Mouse (Mus musculus) liver, embryonic 12.5 days (tissue): Measurements from ENCODE around the gene Agtr2. TPM values are rescaled to one million over a fixed set of nuclear protein-coding genes. Genes with fewer than 3 reads are reported as not detected.
"Not testable (repeated sequence)": the region's sequence is repeated elsewhere in the genome, so short reads cannot be mapped to it uniquely, and the experiment has no call there.

Experiments
- ATAC-seq: fragments of 200-750 bp; cut with Nextera tagmentation; 2 replicates; pipeline ENCODE4 v1.8.0; 2017; ENCODE audit warnings: moderate number of reproducible peaks, mild to moderate bottlenecking, moderate library complexity
- H3K27ac ChIP-seq: fragments of 300-500 bp; sonication (generic); 2 replicates; pipeline ENCODE4 v1.5.1; 2016; ENCODE audit warnings: mild to moderate bottlenecking
- H3K27me3 ChIP-seq: fragments of 300-500 bp; sonication (generic); replicated peaks from 2 replicates; pipeline ENCODE4 v1.6.1; 2016; ENCODE audit warnings: mild to moderate bottlenecking, moderate library complexity
- H3K36me3 ChIP-seq: fragments of 300-500 bp; sonication (generic); 2 replicates; pipeline ENCODE4 v1.6.1; 2016; ENCODE audit warnings: mild to moderate bottlenecking, moderate library complexity
- H3K4me1 ChIP-seq: fragments of 300-500 bp; sonication (generic); 2 replicates; pipeline ENCODE4 v1.6.1; 2016
- H3K4me2 ChIP-seq: fragments of 300-500 bp; sonication (generic); 2 replicates; pipeline ENCODE4 v1.6.1; 2016; ENCODE audit warnings: mild to moderate bottlenecking, moderate library complexity
- H3K4me3 ChIP-seq: fragments of 300-500 bp; sonication (generic); 2 replicates; pipeline ENCODE4 v1.5.1; 2016; ENCODE audit warnings: mild to moderate bottlenecking, moderate library complexity
- H3K9ac ChIP-seq: fragments of 300-500 bp; sonication (generic); 2 replicates; pipeline ENCODE4 v1.6.1; 2016; ENCODE audit warnings: mild to moderate bottlenecking, moderate library complexity
- H3K9me3 ChIP-seq: fragments of 300-500 bp; sonication (generic); replicated peaks from 2 replicates; pipeline ENCODE4 v1.6.1; 2016; ENCODE audit warnings: mild to moderate bottlenecking, moderate library complexity
- WGBS: fragments of 180-500 bp; shearing (Covaris S2); methylation state at CpG from one replicate; pipeline ENCODE4 v1.1.7; 2016; ENCODE audit not compliant: insufficient replicate concordance; 5-methylcytosine and 5-hydroxymethylcytosine counted together
- polyA plus RNA-seq: library from polyadenylated mRNA; unstranded; fragments of >200 nt; fragmentation: Nextera tagmentation; extraction: Ambion mirVana; gene quantifications from 2 replicates; pipeline ENCODE4 v1.2.1, GENCODE M21; 2016

Gene Agtr2
- polyA plus RNA-seq: 0.11 and 0.35 TPM in 2 replicates

GRCm38 (mm10) chrX:21484414-21484813, at the start of gene Agtr2:
TSS of gene Agtr2 (plus strand) at chrX:21484544.
- Histone ChIP-seq H3K4me1 (no peaks in the 10 kb centered on the region), H3K27me3 (no peaks in the 10 kb centered on the region), H3K9me3 (no peaks in the 10 kb centered on the region), H3K4me3 (no peak within 1 kb of the TSS), H3K27ac (no peak within 1 kb of the TSS), H3K4me2 (no peak within 1 kb of the TSS), H3K9ac (no peak within 1 kb of the TSS), H3K36me3 (no peaks in the 10 kb centered on the region)
- WGBS: 59% methylated on average over 5 of the region's 5 CpGs
- no peak for ATAC-seq

- no peak for ATAC-seq
- no peaks in the 10 kb centered on the region for H3K27me3 ChIP-seq
- no peaks in the 10 kb centered on the region for H3K4me1 ChIP-seq
- no peaks in the 10 kb centered on the region for H3K36me3 ChIP-seq
- H3K9me3 ChIP-seq: no peaks in the 10 kb centered on the region
- 44% methylated on average over 3 of the region's 3 CpGs for WGBS
- no peak overlapping the region for H3K9ac ChIP-seq
- no peak overlapping the region for H3K27ac ChIP-seq
- no peak overlapping the region for H3K4me3 ChIP-seq
- no peak overlapping the region for H3K4me2 ChIP-seq
These were observed 31.8 kb upstream of the Agtr2 start for GRCm38 (mm10) chrX:21452519-21452918.

- Histone ChIP-seq H3K27ac (no peak overlapping the region), H3K4me3 (no peak overlapping the region), H3K27me3 (no peaks in the 10 kb centered on the region), H3K4me1 (no peaks in the 10 kb centered on the region), H3K4me2 (no peak overlapping the region), H3K9me3 (no peaks in the 10 kb centered on the region), H3K36me3 (no peaks in the 10 kb centered on the region), H3K9ac (no peak overlapping the region)
- WGBS: 43% methylated on average over 2 of the region's 2 CpGs
- no peak for ATAC-seq
These were observed 3.8 kb downstream of the Agtr2 start for GRCm38 (mm10) chrX:21488111-21488510.

GRCm38 (mm10) chrX:21500242-21500641, 15.9 kb downstream of the Agtr2 start:
- Histone ChIP-seq H3K4me1 (no peaks in the 10 kb centered on the region), H3K27me3 (no peaks in the 10 kb centered on the region), H3K4me2 (no peak overlapping the region), H3K9ac (no peak overlapping the region), H3K36me3 (no peaks in the 10 kb centered on the region), H3K27ac (no peak overlapping the region), H3K9me3 (no peaks in the 10 kb centered on the region), H3K4me3 (no peak overlapping the region)
- ATAC-seq: no peak
- 16% methylated on average over 2 of the region's 2 CpGs for WGBS

- WGBS: 57% methylated on average over 2 of the region's 2 CpGs
- not testable (repeated sequence) for H3K9me3 ChIP-seq, H3K36me3 ChIP-seq, H3K4me2 ChIP-seq, H3K4me1 ChIP-seq, H3K4me3 ChIP-seq, H3K9ac ChIP-seq, ATAC-seq, H3K27ac ChIP-seq, H3K27me3 ChIP-seq
These were observed 23.0 kb downstream of the Agtr2 start for GRCm38 (mm10) chrX:21507333-21507732.

GRCm38 (mm10) chrX:21522590-21522989, 38.2 kb downstream of the Agtr2 start:
- Histone ChIP-seq H3K27me3 (no peaks in the 10 kb centered on the region), H3K27ac (no peak overlapping the region), H3K4me3 (no peak overlapping the region), H3K4me2 (no peak overlapping the region), H3K9ac (no peak overlapping the region), H3K9me3 (no peaks in the 10 kb centered on the region), H3K36me3 (no peaks in the 10 kb centered on the region), H3K4me1 (no peaks in the 10 kb centered on the region)
- no peak for ATAC-seq
- WGBS: 61% methylated on average over 4 of the region's 4 CpGs

Other genes with a start within 250 kb of the Agtr2 start
- not detected in 2 replicates for gene Slc6a14, start 230.4 kb downstream of the Agtr2 start, polyA plus RNA-seq